ENCODE assay signal across 10 mouse cellular contexts in the genomic region with DNA sequence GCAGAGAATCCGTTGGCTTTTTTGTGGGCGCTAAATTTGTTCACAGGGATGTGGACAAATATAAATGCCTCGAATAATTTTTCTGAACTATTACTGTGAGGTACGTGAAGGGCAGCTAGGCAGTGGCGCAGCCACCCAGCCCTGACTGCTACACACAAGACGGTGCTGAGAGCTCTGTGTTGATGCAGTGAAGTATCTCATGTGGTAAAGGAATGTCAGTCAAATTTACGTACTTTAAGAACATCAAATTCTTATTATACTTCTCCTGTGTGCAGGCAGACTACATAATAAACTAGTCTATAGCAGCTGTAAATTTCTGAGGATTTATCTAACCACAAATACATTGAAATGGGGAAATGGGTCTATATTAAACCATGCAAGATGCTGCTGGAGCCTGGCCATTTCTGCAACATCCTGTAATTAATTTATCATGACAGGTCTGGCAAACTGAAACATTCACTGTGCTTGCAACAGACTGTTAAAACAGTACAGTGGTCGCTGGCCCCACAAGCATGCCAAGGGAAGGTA.
DNase-seq lines count a peak whose midpoint lies in the region; ATAC-seq and TF ChIP-seq lines count a peak whose summit lies in the region.
"Had no signal": no experiment of that assay in that cellular context is flagged by ENCODE, and none has a peak within 500 bp of the region (broad histone marks: within the 10 kb centered on the region; RNA-seq: fewer than 3 reads in every experiment).

No protein-coding gene starts in this region.

- ATAC-seq in hindbrain, embryonic 11.5 days (ENCODE audit: low FRiP score), result no peak
- peak; percentile 47 for ATAC-seq in forebrain, embryonic 16.5 days

- no peak overlapping the region for H3K4me2 ChIP-seq in hindbrain, embryonic 11.5 days (replicated peaks; ENCODE audit: low read depth, low read length)
- no peak overlapping the region for H3K4me2 ChIP-seq in forebrain, embryonic 16.5 days (ENCODE audit: low read length)
- H3K4me2 ChIP-seq: stomach, embryonic 15.5 days had no signal

- H3K27me3 ChIP-seq in hindbrain, embryonic 10.5 days (ENCODE audit: insufficient read depth, poor library complexity, severe bottlenecking), result peaks cover 36% of the 10 kb centered on the region; the same call in 1 of the 2 replicates
- no peaks in the 10 kb centered on the region; the same call in 1 of the 2 replicates for H3K27me3 ChIP-seq in hindbrain, embryonic 11.5 days (ENCODE audit: control insufficient read depth, insufficient read depth, low read length)
- H3K27me3 ChIP-seq in cerebellum, adult 2 months (ENCODE audit: control insufficient read depth, insufficient read depth, low read length), result no peaks in the 10 kb centered on the region
- no peaks in the 10 kb centered on the region for H3K27me3 ChIP-seq in forebrain, embryonic 16.5 days (replicated peaks; ENCODE audit: control insufficient read depth, insufficient read depth, low read length)
- H3K27me3 ChIP-seq: stomach, embryonic 15.5 days had no signal

- DNase-seq in hindbrain, embryonic 10.5 days (ENCODE audit: low spot score), result no peak
- no peak for DNase-seq in hindbrain, embryonic 11.5 days (ENCODE audit: low spot score)
- DNase-seq in 416B (ENCODE audit: low read depth), result peak; percentile 83
- DNase-seq in cerebellum, adult 2 months, result peak; percentile 66 to 71
- DNase-seq in embryo, embryonic 9.5 days (ENCODE audit: extremely low spot score), result no peak
- no peak for DNase-seq in left cerebral cortex, adult 18-20 months (ENCODE audit: low spot score in 2 of 2)
- DNase-seq in thymus, postnatal 10 days (ENCODE audit: low spot score in 2 of 2), result no peak
- DNase-seq: kidney, postnatal 25 days had no signal

- H3K4me3 ChIP-seq in hindbrain, embryonic 10.5 days, result no peak overlapping the region
- H3K4me3 ChIP-seq in hindbrain, embryonic 11.5 days (ENCODE audit: low read depth, low read length), result no peak overlapping the region
- no peak overlapping the region for H3K4me3 ChIP-seq in cerebellum, adult 2 months (replicated peaks; ENCODE audit: insufficient read depth, low read depth, low read length)
- H3K4me3 ChIP-seq in forebrain, embryonic 16.5 days (replicated peaks; ENCODE audit: low read length), result no peak overlapping the region
- H3K4me3 ChIP-seq: stomach, embryonic 15.5 days had no signal

- no peak for TF ChIP-seq CTCF in cerebellum, adult 2 months (IDR thresholded peaks at IDR 0.05; ENCODE audit: borderline replicate concordance, insufficient read depth, low read depth, low read length)

- H3K9me3 ChIP-seq in hindbrain, embryonic 10.5 days, result no peaks in the 10 kb centered on the region
- no peaks in the 10 kb centered on the region for H3K9me3 ChIP-seq in hindbrain, embryonic 11.5 days (ENCODE audit: control insufficient read depth, low read length)
- H3K9me3 ChIP-seq in forebrain, embryonic 16.5 days (ENCODE audit: control insufficient read depth, low read length), result no peaks in the 10 kb centered on the region
- H3K9me3 ChIP-seq: stomach, embryonic 15.5 days had no signal

- peaks cover 44% of the 10 kb centered on the region for H3K4me1 ChIP-seq in hindbrain, embryonic 10.5 days (replicated peaks)
- no peaks in the 10 kb centered on the region for H3K4me1 ChIP-seq in hindbrain, embryonic 11.5 days (replicated peaks; ENCODE audit: control insufficient read depth, insufficient read depth, low read length)
- H3K4me1 ChIP-seq in cerebellum, adult 2 months (ENCODE audit: control insufficient read depth, insufficient read depth, low read length), result peaks cover 7% of the 10 kb centered on the region; the same call in 1 of the 2 replicates
- H3K4me1 ChIP-seq in forebrain, embryonic 16.5 days (replicated peaks; ENCODE audit: control insufficient read depth, insufficient read depth, low read length), result peaks cover 26% of the 10 kb centered on the region
- H3K4me1 ChIP-seq: stomach, embryonic 15.5 days had no signal

- H3K9ac ChIP-seq in hindbrain, embryonic 11.5 days (ENCODE audit: low read depth, low read length), result no peak overlapping the region
- H3K9ac ChIP-seq in forebrain, embryonic 16.5 days (replicated peaks; ENCODE audit: low read depth, low read length), result no peak overlapping the region
- H3K9ac ChIP-seq: stomach, embryonic 15.5 days had no signal

- WGBS in hindbrain, embryonic 10.5 days, result 73% methylated on average over 8 of the region's 8 CpGs
- 70% methylated on average over 8 of the region's 8 CpGs for WGBS in hindbrain, embryonic 11.5 days
- WGBS in cerebellum, adult 2 months, result 14% methylated on average over 8 of the region's 8 CpGs
- WGBS in forebrain, embryonic 16.5 days, result 29% methylated on average over 8 of the region's 8 CpGs

- H3K27ac ChIP-seq in hindbrain, embryonic 10.5 days, result peak overlapping the region; percentile 16; the same call in 1 of the 2 replicates
- no peak overlapping the region for H3K27ac ChIP-seq in hindbrain, embryonic 11.5 days (ENCODE audit: low read depth, low read length)
- H3K27ac ChIP-seq in cerebellum, adult 2 months (ENCODE audit: insufficient read depth, low read length), result no peak overlapping the region
- H3K27ac ChIP-seq in forebrain, embryonic 16.5 days (ENCODE audit: low read length), result 0 out of 2 replicates have a peak overlapping the region, but pooled peaks have one; percentile 10
- H3K27ac ChIP-seq: stomach, embryonic 15.5 days had no signal

- no peaks in the 10 kb centered on the region for H3K36me3 ChIP-seq in hindbrain, embryonic 10.5 days
- H3K36me3 ChIP-seq in hindbrain, embryonic 11.5 days (ENCODE audit: control insufficient read depth, insufficient read depth, low read length), result no peaks in the 10 kb centered on the region
- no peaks in the 10 kb centered on the region for H3K36me3 ChIP-seq in forebrain, embryonic 16.5 days (ENCODE audit: control insufficient read depth, insufficient read depth)
- H3K36me3 ChIP-seq: stomach, embryonic 15.5 days had no signal

- no peak for TF ChIP-seq POLR2A in cerebellum, adult 2 months (IDR thresholded peaks at IDR 0.05; ENCODE audit: borderline replicate concordance, insufficient read depth, low read length)

Comparison
In these comparisons a context has a peak if more than half of its experiments do, and no peak if none do; other contexts are left out.
1. H3K27ac ChIP-seq: peak in hindbrain, embryonic 10.5 days (single experiment) and forebrain, embryonic 16.5 days (single experiment); none in hindbrain, embryonic 11.5 days (single experiment) and cerebellum, adult 2 months (single experiment).
2. DNase-seq: peak in 416B (single experiment) and cerebellum, adult 2 months (2 of 2); none in hindbrain, embryonic 10.5 days (single experiment), hindbrain, embryonic 11.5 days (single experiment), embryo, embryonic 9.5 days (single experiment), left cerebral cortex, adult 18-20 months (0 of 2) and thymus, postnatal 10 days (0 of 2).